Mouse (Mus musculus): ENCODE data around the gene Kcna7. TPM values are rescaled to one million over a fixed set of nuclear protein-coding genes. Genes with fewer than 3 reads are reported as not detected.

Kcna7 gene
- polyA plus RNA-seq, 1 experiment from 2014 or later, result not detected

Small RNAs within 50 kb of the gene (microRNA-seq; reads per million reads assigned to microRNA genes)
- 0.90 reads per million for gene Gm22133

Other genes starting within 250 kb of the Kcna7 start
- gene Slc17a7, start 241.7 kb upstream of the Kcna7 start, polyA plus RNA-seq (2016; fragmentation: Nextera tagmentation; extraction: Ambion mirVana), result 0.25 and 0.52 TPM in 2 replicates
- gene Gfy, start 226.1 kb upstream of the Kcna7 start, polyA plus RNA-seq (2016; fragmentation: Nextera tagmentation; extraction: Ambion mirVana), result not detected in 2 replicates
- not detected in 2 replicates for gene Pth2, start 224.7 kb upstream of the Kcna7 start, polyA plus RNA-seq (2016; fragmentation: Nextera tagmentation; extraction: Ambion mirVana)
- gene Ccdc155, start 200.8 kb upstream of the Kcna7 start, polyA plus RNA-seq (2016; fragmentation: Nextera tagmentation; extraction: Ambion mirVana), result 0.73 and 0.88 TPM in 2 replicates
- gene Dkkl1, start 193.5 kb upstream of the Kcna7 start, polyA plus RNA-seq (2016; fragmentation: Nextera tagmentation; extraction: Ambion mirVana), result 0.72 and 1.4 TPM in 2 replicates
- 365 and 367 TPM in 2 replicates for gene Tead2, start 189.9 kb upstream of the Kcna7 start, polyA plus RNA-seq (2016; fragmentation: Nextera tagmentation; extraction: Ambion mirVana)
- 0.43 and 0.65 TPM in 2 replicates for gene Cd37, start 166.5 kb upstream of the Kcna7 start, polyA plus RNA-seq (2016; fragmentation: Nextera tagmentation; extraction: Ambion mirVana)
- 0.07 TPM in 1 of 2 replicates, not detected in the other for gene Slc6a16, start 164.6 kb upstream of the Kcna7 start, polyA plus RNA-seq (2016; fragmentation: Nextera tagmentation; extraction: Ambion mirVana)
- not detected in 2 replicates for gene Slc6a21, start 128.1 kb upstream of the Kcna7 start, polyA plus RNA-seq (2016; fragmentation: Nextera tagmentation; extraction: Ambion mirVana)
- gene Trpm4, start 71.9 kb upstream of the Kcna7 start, polyA plus RNA-seq (2016; fragmentation: Nextera tagmentation; extraction: Ambion mirVana), result 7.0 and 9.6 TPM in 2 replicates
- gene Hrc, start 70.4 kb upstream of the Kcna7 start, polyA plus RNA-seq (2016; fragmentation: Nextera tagmentation; extraction: Ambion mirVana), result 0.12 and 0.29 TPM in 2 replicates
- 6.4 and 7.4 TPM in 2 replicates for gene Ppfia3, start 38.6 kb upstream of the Kcna7 start, polyA plus RNA-seq (2016; fragmentation: Nextera tagmentation; extraction: Ambion mirVana)
- 1.0 and 1.4 TPM in 2 replicates for gene Lin7b, start 35.1 kb upstream of the Kcna7 start, polyA plus RNA-seq (2016; fragmentation: Nextera tagmentation; extraction: Ambion mirVana)
- 254 and 268 TPM in 2 replicates for gene Snrnp70, start 9.9 kb upstream of the Kcna7 start, polyA plus RNA-seq (2016; fragmentation: Nextera tagmentation; extraction: Ambion mirVana)
- 0.51 and 0.61 TPM in 2 replicates for gene Ntf5, start 8.0 kb downstream of the Kcna7 start, polyA plus RNA-seq (2016; fragmentation: Nextera tagmentation; extraction: Ambion mirVana)
- not detected in 2 replicates for gene Lhb, start 15.2 kb downstream of the Kcna7 start, polyA plus RNA-seq (2016; fragmentation: Nextera tagmentation; extraction: Ambion mirVana)
- gene Gys1, start 29.2 kb downstream of the Kcna7 start, polyA plus RNA-seq (2016; fragmentation: Nextera tagmentation; extraction: Ambion mirVana), result 41.7 and 41.9 TPM in 2 replicates
- 202 and 222 TPM in 2 replicates for gene Ruvbl2, start 32.4 kb downstream of the Kcna7 start, polyA plus RNA-seq (2016; fragmentation: Nextera tagmentation; extraction: Ambion mirVana)
- gene Ftl1, start 54.2 kb downstream of the Kcna7 start, polyA plus RNA-seq (2016; fragmentation: Nextera tagmentation; extraction: Ambion mirVana), result 5,695 and 6,139 TPM in 2 replicates
- gene Bax, start 61.2 kb downstream of the Kcna7 start, polyA plus RNA-seq (2016; fragmentation: Nextera tagmentation; extraction: Ambion mirVana), result 240 and 265 TPM in 2 replicates
- 0.15 and 0.21 TPM in 2 replicates for gene Tulp2, start 76.2 kb downstream of the Kcna7 start, polyA plus RNA-seq (2016; fragmentation: Nextera tagmentation; extraction: Ambion mirVana)
- 0.34 TPM in 1 of 2 replicates, not detected in the other for gene Gm45808, start 81.2 kb downstream of the Kcna7 start, polyA plus RNA-seq (2016; fragmentation: Nextera tagmentation; extraction: Ambion mirVana)
- 6.0 and 6.8 TPM in 2 replicates for gene Dhdh, start 83.2 kb downstream of the Kcna7 start, polyA plus RNA-seq (2016; fragmentation: Nextera tagmentation; extraction: Ambion mirVana)
- gene Nucb1, start 104.8 kb downstream of the Kcna7 start, polyA plus RNA-seq (2016; fragmentation: Nextera tagmentation; extraction: Ambion mirVana), result 105 and 112 TPM in 2 replicates
- 15.0 and 18.6 TPM in 2 replicates for gene Ppp1r15a, start 120.6 kb downstream of the Kcna7 start, polyA plus RNA-seq (2016; fragmentation: Nextera tagmentation; extraction: Ambion mirVana)
- 0.78 and 1.1 TPM in 2 replicates for gene Plekha4, start 120.7 kb downstream of the Kcna7 start, polyA plus RNA-seq (2016; fragmentation: Nextera tagmentation; extraction: Ambion mirVana)
- 0.43 and 0.55 TPM in 2 replicates for gene Hsd17b14, start 149.2 kb downstream of the Kcna7 start, polyA plus RNA-seq (2016; fragmentation: Nextera tagmentation; extraction: Ambion mirVana)
- gene Bcat2, start 164.5 kb downstream of the Kcna7 start, polyA plus RNA-seq (2016; fragmentation: Nextera tagmentation; extraction: Ambion mirVana), result 32.2 and 38.2 TPM in 2 replicates
- not detected in 2 replicates for gene Fgf21, start 209.8 kb downstream of the Kcna7 start, polyA plus RNA-seq (2016; fragmentation: Nextera tagmentation; extraction: Ambion mirVana)
- not detected in 2 replicates for gene Fut1, start 211.6 kb downstream of the Kcna7 start, polyA plus RNA-seq (2016; fragmentation: Nextera tagmentation; extraction: Ambion mirVana)
- 0.16 TPM in 1 of 2 replicates, not detected in the other for gene Izumo1, start 216.2 kb downstream of the Kcna7 start, polyA plus RNA-seq (2016; fragmentation: Nextera tagmentation; extraction: Ambion mirVana)
- gene Rasip1, start 221.8 kb downstream of the Kcna7 start, polyA plus RNA-seq (2016; fragmentation: Nextera tagmentation; extraction: Ambion mirVana), result 4.8 and 5.5 TPM in 2 replicates
- gene Mamstr, start 234.3 kb downstream of the Kcna7 start, polyA plus RNA-seq (2016; fragmentation: Nextera tagmentation; extraction: Ambion mirVana), result 2.1 and 3.3 TPM in 2 replicates